Mouse (Mus musculus): Measurements from ENCODE around the gene Sox5. TPM values are rescaled to one million over a fixed set of nuclear protein-coding genes. Genes with fewer than 3 reads are reported as not detected.

The Sox5 gene
- total RNA-seq, 2 experiments from 2014 or later = 4.9 to 7.1 TPM

- ATAC-seq (replicated peaks; ENCODE audit: low FRiP score, poor library complexity, severe bottlenecking) = no peak
Observed at GRCm38 (mm10) chr6:144175590-144175989, 606.2 kb downstream of the Sox5 start.

- ATAC-seq (replicated peaks; ENCODE audit: low FRiP score, poor library complexity, severe bottlenecking) = no peak
Observed at GRCm38 (mm10) chr6:144170541-144170940, 611.2 kb downstream of the Sox5 start.

GRCm38 (mm10) chr6:144169791-144170190, 612.0 kb downstream of the Sox5 start:
- no peak for ATAC-seq (replicated peaks; ENCODE audit: low FRiP score, poor library complexity, severe bottlenecking)

DNA sequence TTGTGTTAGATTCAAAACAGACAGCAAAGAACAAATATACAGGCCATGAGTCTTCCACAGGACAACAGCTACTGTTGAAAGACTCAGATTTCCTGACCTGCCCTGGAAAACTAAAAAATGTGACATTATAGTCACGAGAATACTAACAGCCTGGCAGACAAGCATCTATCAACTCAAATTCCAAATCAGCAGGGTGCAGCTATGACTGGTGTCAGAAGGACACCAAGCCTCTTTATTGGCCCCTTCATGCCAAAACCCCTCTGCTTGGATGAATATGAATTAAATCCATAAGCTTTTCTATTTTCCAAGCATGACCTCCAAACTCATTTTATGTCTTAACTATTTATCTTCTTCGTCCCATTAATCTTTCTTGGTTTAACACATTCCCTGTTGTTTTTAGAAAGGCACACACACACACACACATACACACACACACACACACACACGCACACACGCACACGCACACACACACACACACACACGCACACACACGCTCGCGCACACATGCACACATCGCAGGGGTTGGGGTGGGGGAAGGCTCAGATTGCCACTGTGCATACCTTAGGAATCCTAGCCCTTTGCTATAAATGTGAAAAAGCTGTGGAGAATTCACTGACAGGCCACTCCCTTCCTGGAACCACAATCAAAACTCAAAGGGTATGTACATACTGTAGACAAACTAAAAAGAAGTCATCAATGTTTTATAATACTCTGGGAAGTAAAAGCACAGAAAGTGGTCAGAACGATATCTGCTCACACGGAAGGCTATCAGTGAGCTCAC, 612.9 kb downstream of the Sox5 start:
- ATAC-seq (replicated peaks; ENCODE audit: low FRiP score, poor library complexity, severe bottlenecking) = no peak

GRCm38 (mm10) chr6:144167058-144167457, 614.7 kb downstream of the Sox5 start:
- ATAC-seq (replicated peaks; ENCODE audit: low FRiP score, poor library complexity, severe bottlenecking) = no peak

- ATAC-seq (replicated peaks; ENCODE audit: low FRiP score, poor library complexity, severe bottlenecking) = no peak
Observed at GRCm38 (mm10) chr6:144166651-144167050, 615.1 kb downstream of the Sox5 start.

DNA sequence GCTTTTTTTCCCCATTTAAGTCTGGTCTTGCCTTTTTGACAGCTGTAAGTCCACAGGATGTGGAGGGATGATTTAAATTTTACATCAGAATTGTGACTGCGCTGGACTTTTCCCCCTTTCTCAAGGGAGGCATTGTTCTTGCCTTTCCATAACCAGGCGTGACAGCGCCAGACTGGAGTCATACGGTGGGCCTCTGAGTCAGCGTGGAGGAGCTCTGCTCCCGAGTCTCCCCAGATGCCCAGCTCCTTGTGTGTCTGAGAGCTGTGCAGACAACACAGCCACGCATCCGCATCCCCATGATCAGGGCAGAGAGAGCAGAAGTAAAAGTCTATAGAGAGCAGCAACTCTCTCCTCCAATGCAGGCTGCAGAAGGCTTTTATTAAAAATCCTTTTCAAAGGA, 615.7 kb downstream of the Sox5 start:
- no peak for ATAC-seq (replicated peaks; ENCODE audit: low FRiP score, poor library complexity, severe bottlenecking)

DNA sequence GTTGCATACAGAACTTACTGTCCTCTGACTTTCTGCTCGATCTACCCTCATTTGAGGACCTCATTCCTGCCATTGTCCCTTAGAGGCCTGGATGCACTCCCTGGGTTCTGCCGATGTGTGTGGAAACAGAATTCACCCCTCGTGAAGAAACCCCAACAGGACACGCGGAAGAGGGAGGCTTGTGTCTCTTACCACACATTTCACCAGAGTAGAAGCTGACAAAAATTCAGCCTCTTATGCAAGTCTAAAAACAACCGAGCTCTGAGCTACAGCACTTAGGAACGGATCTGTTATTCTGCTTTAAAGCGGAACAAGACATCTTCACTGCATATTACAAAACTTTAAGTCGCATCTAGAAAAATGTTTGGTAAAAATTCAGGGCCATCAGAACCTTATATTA, 618.3 kb downstream of the Sox5 start:
- no peak for ATAC-seq (replicated peaks; ENCODE audit: low FRiP score, poor library complexity, severe bottlenecking)

DNA sequence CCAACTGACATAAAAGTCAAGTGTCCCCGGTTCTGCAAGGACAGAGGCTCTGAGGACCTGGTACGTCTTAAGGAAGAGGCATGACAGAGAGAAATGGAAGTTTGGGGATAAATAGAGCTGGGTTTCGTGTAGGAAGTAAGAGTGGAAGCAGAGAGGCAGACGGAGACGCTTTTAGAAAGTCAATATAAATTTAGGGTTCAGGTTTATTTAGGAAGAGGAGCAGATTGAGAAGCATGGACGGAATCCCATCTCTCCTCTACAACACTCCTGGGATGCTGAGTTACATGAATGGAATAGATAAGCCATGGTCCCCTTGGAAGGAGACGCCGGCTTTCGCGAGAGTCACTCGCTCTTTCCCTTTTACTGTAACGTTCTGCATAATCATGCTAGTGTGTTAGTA, 623.1 kb downstream of the Sox5 start:
- ATAC-seq (replicated peaks; ENCODE audit: low FRiP score, poor library complexity, severe bottlenecking) = no peak

GRCm38 (mm10) chr6:144154892-144155424, 626.8 kb downstream of the Sox5 start:
- ATAC-seq (replicated peaks; ENCODE audit: low FRiP score, poor library complexity, severe bottlenecking) = no peak

DNA sequence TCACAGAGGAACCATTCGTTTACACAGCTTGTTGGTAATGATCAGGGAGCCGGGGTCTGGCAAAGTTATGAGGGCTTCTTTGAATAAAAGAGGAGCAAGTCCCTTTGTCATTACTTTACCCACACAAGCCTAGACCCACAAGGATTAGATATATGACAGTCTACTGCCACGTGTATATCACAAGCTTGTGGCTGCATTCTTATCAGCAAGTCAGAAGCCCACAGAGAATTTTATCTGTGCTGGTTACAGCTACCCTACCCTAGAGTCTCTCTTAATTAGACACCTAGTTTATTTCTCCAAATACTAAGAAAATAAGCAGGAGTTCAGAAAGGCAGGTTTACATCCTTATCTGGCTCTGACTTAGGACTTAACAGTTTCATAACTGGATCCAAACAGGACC, 629.8 kb downstream of the Sox5 start:
- no peak for ATAC-seq (replicated peaks; ENCODE audit: low FRiP score, poor library complexity, severe bottlenecking)

- ATAC-seq (replicated peaks; ENCODE audit: low FRiP score, poor library complexity, severe bottlenecking) = no peak
Observed at GRCm38 (mm10) chr6:144151075-144151474, 630.7 kb downstream of the Sox5 start.

GRCm38 (mm10) chr6:144137397-144137796, 644.4 kb downstream of the Sox5 start:
- ATAC-seq (replicated peaks; ENCODE audit: low FRiP score, poor library complexity, severe bottlenecking) = no peak

DNA sequence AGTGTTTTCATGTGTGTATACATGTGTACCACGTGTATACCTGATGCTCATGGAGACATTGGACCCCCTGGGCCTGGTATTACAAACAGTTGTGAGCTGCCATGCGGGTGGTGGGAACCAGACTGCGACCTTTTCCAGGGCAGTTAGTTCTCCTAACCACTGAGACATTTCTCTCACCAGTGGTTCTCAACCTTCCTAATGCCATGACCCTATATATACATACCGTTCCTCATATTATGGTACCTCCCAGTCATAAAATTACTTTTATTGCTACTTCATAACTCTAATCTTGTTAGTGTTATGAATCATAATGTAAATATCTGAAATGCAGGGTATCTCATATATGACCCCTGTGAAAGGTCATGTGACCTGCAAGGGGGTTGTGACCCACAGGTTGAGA, 644.9 kb downstream of the Sox5 start:
- ATAC-seq (replicated peaks; ENCODE audit: low FRiP score, poor library complexity, severe bottlenecking) = no peak

- no peak for ATAC-seq (replicated peaks; ENCODE audit: low FRiP score, poor library complexity, severe bottlenecking)
Observed at GRCm38 (mm10) chr6:144129927-144130326, 651.9 kb downstream of the Sox5 start.

DNA sequence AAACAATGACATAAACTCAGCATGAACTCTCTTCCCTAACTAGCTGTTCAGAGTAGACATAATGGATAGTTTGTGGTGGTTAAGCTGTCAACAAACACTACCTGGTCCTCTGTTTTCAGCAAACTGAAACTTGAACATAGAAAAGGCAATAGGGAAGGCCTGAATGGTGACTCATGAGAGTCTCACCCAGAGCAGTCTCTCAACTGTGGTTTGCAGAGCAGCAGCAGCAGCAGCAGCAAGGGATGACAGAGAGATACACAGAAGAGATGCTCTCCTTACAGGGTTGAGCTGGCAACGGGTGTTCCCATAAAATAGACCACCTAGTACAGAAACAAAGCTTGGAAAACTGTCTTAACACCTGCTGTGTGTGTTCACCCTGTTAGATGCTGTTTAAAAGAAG, 661.8 kb downstream of the Sox5 start:
- ATAC-seq (replicated peaks; ENCODE audit: low FRiP score, poor library complexity, severe bottlenecking) = no peak

DNA sequence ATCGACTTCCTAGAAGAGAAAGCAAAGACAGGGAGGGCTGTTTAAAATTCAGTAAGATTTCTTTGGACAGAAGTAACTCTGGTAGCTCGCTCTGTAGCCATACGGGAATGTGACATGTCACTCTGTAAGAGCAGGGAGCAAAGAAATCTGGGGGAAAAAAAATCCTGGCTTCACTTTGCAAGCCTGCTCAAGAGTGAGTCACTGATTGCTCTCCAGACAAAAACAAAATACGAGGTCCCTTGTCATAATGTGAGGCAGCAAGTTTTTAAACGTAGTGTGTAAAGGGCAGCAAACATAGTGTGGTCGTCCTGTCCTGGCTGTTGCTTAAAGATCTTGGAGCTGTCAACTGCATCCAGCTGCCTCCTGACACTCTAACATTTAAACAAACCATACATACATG, 665.1 kb downstream of the Sox5 start:
- no peak for ATAC-seq (replicated peaks; ENCODE audit: low FRiP score, poor library complexity, severe bottlenecking)

- ATAC-seq (replicated peaks; ENCODE audit: low FRiP score, poor library complexity, severe bottlenecking) = no peak
Observed at GRCm38 (mm10) chr6:144111561-144111960, 670.2 kb downstream of the Sox5 start.

- ATAC-seq (replicated peaks; ENCODE audit: low FRiP score, poor library complexity, severe bottlenecking) = no peak
Observed at GRCm38 (mm10) chr6:144106848-144107247, 674.9 kb downstream of the Sox5 start.

DNA sequence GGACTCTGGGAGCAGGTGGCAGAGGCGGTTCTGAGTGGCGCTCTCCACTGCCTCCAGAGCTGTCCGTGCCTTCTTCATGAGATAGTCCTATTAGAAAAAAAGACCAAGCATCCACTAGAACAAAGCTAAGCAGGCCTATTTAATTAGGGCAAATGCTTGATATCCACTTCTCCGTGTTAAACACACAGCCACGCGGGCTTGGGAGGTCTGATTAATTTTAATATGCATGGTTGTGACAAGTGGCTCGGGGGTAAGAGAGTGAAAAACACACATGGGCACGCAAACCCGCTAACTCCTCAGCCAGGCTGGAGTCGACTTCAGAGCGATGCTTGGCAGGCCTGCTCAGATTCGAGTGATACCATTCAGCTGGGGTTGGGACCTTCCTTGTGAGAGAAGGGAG, 676.1 kb downstream of the Sox5 start:
- no peak for ATAC-seq (replicated peaks; ENCODE audit: low FRiP score, poor library complexity, severe bottlenecking)

GRCm38 (mm10) chr6:144103612-144104011, 678.2 kb downstream of the Sox5 start:
- ATAC-seq (replicated peaks; ENCODE audit: low FRiP score, poor library complexity, severe bottlenecking) = no peak

DNA sequence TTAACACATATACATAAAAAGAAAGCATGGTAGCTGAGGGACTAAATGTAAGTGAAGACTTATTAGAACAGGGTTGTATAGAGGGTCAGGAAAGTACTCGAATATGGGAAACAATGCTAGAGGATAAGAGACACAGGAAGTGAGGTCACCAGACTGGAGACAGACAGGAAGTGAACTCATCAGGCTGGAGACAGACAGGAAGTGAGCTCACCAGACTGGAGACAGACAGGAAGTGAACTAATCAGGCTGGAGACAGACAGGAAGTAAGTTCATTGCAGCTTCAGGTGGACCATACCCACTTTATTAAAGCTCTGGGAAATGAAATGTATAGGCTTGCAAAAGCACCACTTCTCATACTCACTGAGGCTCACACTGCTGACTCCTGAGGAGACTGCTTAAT, 680.9 kb downstream of the Sox5 start:
- ATAC-seq (replicated peaks; ENCODE audit: low FRiP score, poor library complexity, severe bottlenecking) = no peak
